Mouse (Mus musculus) liver, embryonic 14.5 days (tissue): ENCODE results near the gene Ube2e2.

Experiments used
- CTCF ChIP-seq: IDR thresholded peaks from 2 replicates; pipeline ENCODE4 v1.5.1; 2016; ENCODE audit warnings: antibody characterized with exemption, low read depth, control low read depth
- EP300 ChIP-seq: IDR thresholded peaks from 2 replicates; pipeline ENCODE4 v1.6.1; 2016; ENCODE audit warnings: antibody characterized with exemption, low read depth

DNA sequence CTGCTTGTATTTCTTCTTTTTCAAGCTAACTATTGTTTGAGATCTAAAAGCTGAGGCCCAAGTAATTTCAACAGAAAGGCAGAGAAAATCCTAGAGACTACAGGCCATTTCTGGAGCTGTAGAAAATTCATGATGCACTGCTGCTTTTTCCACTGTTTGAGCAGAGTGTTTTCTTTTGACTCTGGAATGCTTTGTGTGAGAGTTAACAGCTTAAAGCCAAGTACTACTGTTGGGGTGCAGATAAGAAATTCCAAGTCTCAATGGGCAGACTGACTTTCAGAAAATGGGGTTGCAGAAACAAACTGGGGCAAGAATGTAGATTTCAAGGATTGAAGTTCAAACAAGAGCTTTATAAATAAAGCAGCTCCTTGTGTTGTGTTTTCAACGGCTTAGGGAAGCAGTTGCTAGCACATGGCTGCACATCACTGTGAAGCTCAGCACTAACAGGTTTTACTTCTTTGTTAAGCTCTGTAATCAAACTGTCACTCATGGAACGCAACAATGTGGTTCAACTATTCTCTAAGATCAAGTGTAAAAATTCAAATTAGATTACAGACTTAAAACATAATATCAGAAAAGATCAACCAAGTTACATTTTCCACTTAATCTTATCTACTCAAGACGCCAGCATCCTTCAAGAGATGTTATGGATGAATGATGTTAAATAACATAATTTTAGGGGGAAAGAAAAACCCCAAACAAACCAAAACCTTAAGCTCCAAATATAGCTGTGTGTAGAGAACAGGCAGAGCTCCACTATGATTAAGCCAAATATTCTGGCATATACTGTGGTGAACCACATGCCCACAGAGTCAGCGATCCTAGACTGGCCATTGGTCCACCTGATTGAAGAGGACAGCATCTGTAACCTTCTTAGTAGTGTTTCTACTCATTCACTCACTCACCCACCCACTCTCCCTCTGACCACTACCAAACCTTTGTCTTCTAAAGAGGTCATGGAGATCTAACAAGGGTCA lies 236.0 kb downstream of the Ube2e2 start:
- TF ChIP-seq CTCF (no peak), EP300 (no peak)
